ENCODE assay signal across 18 mouse cellular contexts in genomic region chr13:42938346-42938745, GRCm38 (mm10).
"Had no signal": no experiment of that assay in that cellular context is flagged by ENCODE, and none has a peak within 500 bp of the region (broad histone marks: within the 10 kb centered on the region; RNA-seq: fewer than 3 reads in every experiment).

No protein-coding gene starts in this region.

- H3K4me1 ChIP-seq: midbrain, embryonic 10.5 days had no signal

- H3K27ac ChIP-seq: midbrain, embryonic 10.5 days; midbrain, embryonic 13.5 days; midbrain, embryonic 15.5 days; neural tube, embryonic 13.5 days; neural tube, embryonic 15.5 days had no signal

- DNase-seq: lung, adult 18-20 months; lung, embryonic 14.5 days; lung, postnatal 10 days; lung, postnatal 4 days; retina, postnatal 1 day; right cerebral cortex, adult 18-20 months; right cerebral cortex, postnatal 25 days; right cerebral cortex, postnatal 4 days; spleen, adult 18-20 months; thymus, adult 18-20 months; thymus, postnatal 14 days; thymus, postnatal 36 days had no signal

- H3K4me3 ChIP-seq: midbrain, embryonic 10.5 days; midbrain, embryonic 13.5 days; midbrain, embryonic 15.5 days; myocyte; neural tube, embryonic 13.5 days; neural tube, embryonic 15.5 days had no signal
